Mouse (Mus musculus): ENCODE results near the gene Dhx35.

The Dhx35 gene

DNA sequence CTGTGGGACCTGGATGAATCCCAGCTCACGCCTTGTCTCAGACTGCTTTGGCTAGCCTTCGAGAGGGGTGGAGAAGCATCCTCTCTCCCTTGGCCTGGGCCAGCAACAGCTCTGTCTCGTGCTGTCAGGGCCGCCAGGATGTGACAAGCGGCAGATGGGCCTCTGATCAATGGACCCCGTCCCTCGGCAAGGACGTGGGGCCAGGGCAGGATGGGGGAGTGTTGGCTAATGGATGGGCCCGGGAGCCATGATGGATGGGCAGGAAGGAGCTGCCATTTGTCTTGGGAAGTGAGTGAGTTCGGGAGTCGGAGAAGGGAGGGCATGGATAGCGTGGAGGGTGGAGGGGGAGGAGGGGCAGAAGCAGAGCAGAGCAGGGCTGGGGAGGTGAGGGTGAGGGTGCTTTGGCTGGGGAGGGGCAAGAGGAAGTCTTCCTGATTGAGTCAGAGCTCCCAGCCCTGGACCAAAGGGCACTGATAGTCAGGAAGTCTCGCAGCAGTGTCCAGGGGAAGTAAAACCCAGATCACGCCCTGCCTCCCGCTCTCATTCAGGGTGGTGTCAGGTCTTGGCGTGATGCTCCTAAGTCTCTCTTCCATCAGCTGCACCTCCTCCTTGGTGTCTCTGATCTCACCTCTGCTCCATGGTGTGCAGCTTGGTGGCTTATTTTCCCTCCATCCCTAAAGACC is 98.7 kb downstream of the Dhx35 start:
- DNase-seq (ENCODE audit: low spot score), result no peak

DNA sequence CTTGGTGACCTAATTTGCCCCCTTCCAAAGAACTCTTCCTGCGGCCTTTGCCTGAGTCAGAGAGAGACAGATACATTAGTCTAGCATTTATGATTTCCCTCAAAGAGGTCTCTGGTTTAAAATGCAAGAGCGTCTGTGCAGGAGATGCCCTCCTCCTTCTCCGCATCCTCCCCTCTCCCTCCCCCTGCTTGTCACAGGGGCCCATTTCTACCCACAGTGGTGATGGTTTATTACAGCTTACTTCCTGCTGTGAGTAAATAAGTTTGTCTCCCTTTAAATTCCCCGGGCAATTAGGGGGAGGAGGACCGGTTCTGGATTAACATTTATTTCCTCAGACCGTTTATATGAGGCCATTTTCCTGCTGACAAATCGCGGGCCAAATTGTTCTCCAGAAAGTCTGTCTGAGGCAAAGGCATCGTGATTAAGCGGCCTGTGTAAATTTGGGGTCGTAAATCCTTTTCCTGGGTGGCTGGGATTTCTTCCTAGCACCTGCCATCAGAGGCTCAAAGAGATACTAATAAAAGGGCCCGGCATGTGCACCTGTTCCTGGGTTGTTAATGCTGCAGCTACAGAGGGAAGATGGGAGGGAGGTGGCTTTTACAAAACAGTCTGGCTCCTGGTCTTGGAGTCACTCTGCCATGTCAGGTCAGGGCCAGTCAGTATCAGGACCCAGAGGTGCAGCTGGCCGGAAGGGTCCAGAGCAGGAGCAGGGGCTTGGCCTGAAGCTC is 104.0 kb downstream of the Dhx35 start:
- DNase-seq (ENCODE audit: low spot score), result no peak
